Mouse (Mus musculus) midbrain, embryonic 15.5 days (tissue): ENCODE results near the gene Arpc1a. TPM values are rescaled to one million over a fixed set of nuclear protein-coding genes. Genes with fewer than 3 reads are reported as not detected.
"Not testable (repeated sequence)": the region's sequence is repeated elsewhere in the genome, so short reads cannot be mapped to it uniquely, and the experiment has no call there.

Source experiments
- ATAC-seq: fragments of 200-750 bp; cut with Nextera tagmentation; replicated peaks from 2 replicates; pipeline ENCODE4 v1.8.0; 2017; ENCODE audit warnings: moderate TSS enrichment
- H3K27ac ChIP-seq: fragments of 300-500 bp; sonication (generic); 2 replicates; pipeline ENCODE4 v1.5.1; 2015; ENCODE audit warnings: mild to moderate bottlenecking, inconsistent platforms
- H3K27me3 ChIP-seq: fragments of 300-500 bp; sonication (generic); replicated peaks from 2 replicates; pipeline ENCODE4 v1.6.1; 2015; ENCODE audit warnings: inconsistent platforms
- H3K36me3 ChIP-seq: fragments of 300-500 bp; sonication (generic); replicated peaks from 2 replicates; pipeline ENCODE4 v1.6.1; 2015; ENCODE audit warnings: inconsistent platforms
- H3K4me1 ChIP-seq: fragments of 300-500 bp; sonication (generic); 2 replicates; pipeline ENCODE4 v1.6.1; 2015; ENCODE audit warnings: inconsistent platforms
- H3K4me2 ChIP-seq: fragments of 300-500 bp; sonication (generic); 2 replicates; pipeline ENCODE4 v1.6.1; 2015; ENCODE audit warnings: inconsistent platforms, mild to moderate bottlenecking, moderate library complexity
- H3K4me3 ChIP-seq: fragments of 300-500 bp; sonication (generic); 2 replicates; pipeline ENCODE4 v1.5.1; 2015; ENCODE audit warnings: mild to moderate bottlenecking, inconsistent platforms
- H3K9ac ChIP-seq: fragments of 300-500 bp; sonication (generic); 2 replicates; pipeline ENCODE4 v1.6.1; 2015; ENCODE audit warnings: mild to moderate bottlenecking, inconsistent platforms
- H3K9me3 ChIP-seq: fragments of 300-500 bp; sonication (generic); 2 replicates; pipeline ENCODE4 v1.6.1; 2016; ENCODE audit warnings: inconsistent platforms
- WGBS: fragments of 180-500 bp; shearing (Covaris S2); methylation state at CpG from one replicate; pipeline ENCODE4 v1.1.7; 2015; ENCODE audit warnings: mixed read lengths; 5-methylcytosine and 5-hydroxymethylcytosine counted together
- polyA plus RNA-seq: library from polyadenylated mRNA; unstranded; fragments of >200 nt; fragmentation: Nextera tagmentation; extraction: Ambion mirVana; gene quantifications from 2 replicates; pipeline ENCODE4 v1.2.1, GENCODE M21; 2015

Arpc1a gene
- polyA plus RNA-seq: 251 and 263 TPM in 2 replicates

- peak within 1 kb of the TSS; percentile 96 for H3K4me3 ChIP-seq
- peak within 1 kb of the TSS; percentile 89 for H3K27ac ChIP-seq
- H3K9me3 ChIP-seq: no peaks in the 10 kb centered on the region
- peak within 1 kb of the TSS; percentile 81 for H3K4me2 ChIP-seq
- no peaks in the 10 kb centered on the region for H3K27me3 ChIP-seq
- ATAC-seq: peak; percentile 97
- H3K9ac ChIP-seq: peak within 1 kb of the TSS; percentile 96
- H3K36me3 ChIP-seq: no peaks in the 10 kb centered on the region
- H3K4me1 ChIP-seq: peaks cover 16% of the 10 kb centered on the region
- WGBS: 1% methylated on average over 54 of the region's 54 CpGs
Measured at GRCm38 (mm10) chr5:145083632-145084451, at the start of gene Arpc1a, which contains the start of gene Kpna7. Arpc1a (plus strand) TSS chr5:145083830. Kpna7 (minus strand) TSS chr5:145084030.

DNA sequence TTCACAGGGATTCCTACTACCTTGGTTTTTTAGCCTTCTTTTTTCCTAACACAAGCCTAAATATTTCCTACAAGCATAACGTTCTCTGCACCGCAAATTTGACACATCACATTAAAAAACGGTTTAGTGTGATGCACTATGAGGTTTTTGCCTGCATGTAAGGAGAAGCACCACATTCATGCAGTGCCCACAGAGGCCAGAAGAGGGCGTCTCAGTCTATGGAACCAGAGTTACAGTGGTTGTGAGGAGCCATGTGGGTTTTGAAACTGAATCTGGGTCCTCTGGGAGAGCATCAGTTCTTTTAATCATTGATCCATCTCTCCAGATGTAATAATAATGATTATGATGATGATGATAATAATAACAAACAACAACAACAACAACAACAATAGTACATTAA is 42.0 kb upstream of the Arpc1a start:
- H3K4me2 ChIP-seq: no peak overlapping the region
- H3K9me3 ChIP-seq: no peaks in the 10 kb centered on the region
- no peak overlapping the region for H3K4me3 ChIP-seq
- no peak for ATAC-seq
- no peaks in the 10 kb centered on the region for H3K27me3 ChIP-seq
- no peaks in the 10 kb centered on the region for H3K36me3 ChIP-seq
- no peak overlapping the region for H3K27ac ChIP-seq
- no peaks in the 10 kb centered on the region for H3K4me1 ChIP-seq
- H3K9ac ChIP-seq: no peak overlapping the region
- WGBS: 49% methylated on average over 4 of the region's 4 CpGs

GRCm38 (mm10) chr5:145042690-145043089 is 40.9 kb upstream of the Arpc1a start, which contains the start of gene 1700018F24Rik:
1700018F24Rik (plus strand) TSS chr5:145042990.
- H3K4me3 ChIP-seq, H3K9ac ChIP-seq, H3K27ac ChIP-seq, H3K4me1 ChIP-seq, H3K36me3 ChIP-seq, H3K4me2 ChIP-seq, H3K9me3 ChIP-seq, H3K27me3 ChIP-seq, ATAC-seq: not testable (repeated sequence)
- 83% methylated on average over 3 of the region's 3 CpGs for WGBS

DNA sequence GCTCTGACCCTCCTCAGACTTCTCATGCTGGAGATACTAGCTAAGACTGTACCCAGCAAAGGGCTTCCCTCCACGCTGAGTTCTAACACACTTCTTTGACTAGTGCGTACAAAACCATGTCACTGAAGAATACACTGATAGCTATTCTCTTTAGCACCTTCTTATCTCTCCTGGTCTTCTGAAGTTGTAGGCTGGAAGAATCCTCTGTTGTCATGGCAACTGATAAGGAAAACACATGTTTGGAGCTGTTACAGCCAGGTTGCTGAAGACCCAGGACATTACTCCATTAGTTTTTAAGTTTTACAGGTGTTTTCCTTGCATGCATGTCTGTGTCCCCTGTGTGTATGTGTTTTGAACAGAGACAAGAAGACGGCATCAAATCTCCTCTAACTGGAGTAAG is 29.4 kb upstream of the Arpc1a start:
- H3K27me3 ChIP-seq, H3K4me2 ChIP-seq, H3K4me3 ChIP-seq, H3K9ac ChIP-seq, ATAC-seq, H3K36me3 ChIP-seq, H3K9me3 ChIP-seq, H3K4me1 ChIP-seq, H3K27ac ChIP-seq: not testable (repeated sequence)
- WGBS: 84% methylated on average over 3 of the region's 3 CpGs

- H3K27me3 ChIP-seq: no peaks in the 10 kb centered on the region
- no peak overlapping the region for H3K4me3 ChIP-seq
- H3K4me2 ChIP-seq: no peak overlapping the region
- no peaks in the 10 kb centered on the region for H3K9me3 ChIP-seq
- H3K4me1 ChIP-seq: no peaks in the 10 kb centered on the region
- no peak for ATAC-seq
- H3K27ac ChIP-seq: no peak overlapping the region
- 58% methylated on average over 8 of the region's 8 CpGs for WGBS
- no peaks in the 10 kb centered on the region for H3K36me3 ChIP-seq
- no peak overlapping the region for H3K9ac ChIP-seq
Measured at GRCm38 (mm10) chr5:145057907-145058306, 25.7 kb upstream of the Arpc1a start.

- Histone ChIP-seq H3K9ac (no peak overlapping the region), H3K4me1 (no peaks in the 10 kb centered on the region), H3K9me3 (no peaks in the 10 kb centered on the region), H3K4me3 (no peak overlapping the region), H3K36me3 (no peaks in the 10 kb centered on the region), H3K27ac (no peak overlapping the region), H3K4me2 (no peak overlapping the region), H3K27me3 (no peaks in the 10 kb centered on the region)
- 89% methylated on average over 7 of the region's 7 CpGs for WGBS
- no peak for ATAC-seq
Measured at GRCm38 (mm10) chr5:145058722-145059121, 24.9 kb upstream of the Arpc1a start.

- Histone ChIP-seq H3K4me2 (no peak overlapping the region), H3K4me1 (no peaks in the 10 kb centered on the region), H3K9ac (no peak overlapping the region), H3K4me3 (no peak overlapping the region), H3K27ac (no peak overlapping the region), H3K27me3 (no peaks in the 10 kb centered on the region), H3K36me3 (no peaks in the 10 kb centered on the region), H3K9me3 (no peaks in the 10 kb centered on the region)
- 86% methylated on average over 2 of the region's 2 CpGs for WGBS
- ATAC-seq: no peak
Measured at GRCm38 (mm10) chr5:145059524-145059923, 24.1 kb upstream of the Arpc1a start.

DNA sequence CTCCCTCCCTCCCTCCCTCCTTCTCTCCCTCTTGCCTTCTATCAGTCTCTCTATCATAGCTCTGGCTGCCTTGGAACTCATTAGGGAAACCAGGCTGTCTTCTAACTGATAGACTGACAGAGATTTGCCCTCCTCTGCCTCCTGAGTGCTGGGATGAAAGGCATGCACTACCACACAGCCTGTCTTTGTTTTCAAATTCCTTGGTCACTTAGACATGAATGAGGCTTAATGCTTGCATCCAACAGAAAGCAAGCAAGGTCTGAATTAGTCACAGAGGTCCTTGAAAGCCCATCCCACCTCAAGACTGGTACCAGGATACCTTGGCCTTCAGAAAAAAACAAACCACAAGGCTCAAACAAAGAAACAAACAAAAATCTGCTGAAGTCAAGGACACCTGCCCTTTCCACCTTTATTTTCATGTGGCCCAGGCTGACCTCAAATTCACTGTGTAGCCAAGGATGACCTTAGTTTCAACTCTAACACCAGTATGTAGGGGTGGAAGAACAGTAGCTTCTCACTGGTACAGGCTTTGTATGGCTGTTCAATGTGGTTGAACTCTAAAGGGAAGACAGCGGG is 18.8 kb upstream of the Arpc1a start:
- Histone ChIP-seq H3K9me3 (no peaks in the 10 kb centered on the region), H3K27ac (no peak overlapping the region), H3K4me1 (no peaks in the 10 kb centered on the region), H3K27me3 (no peaks in the 10 kb centered on the region), H3K36me3 (no peaks in the 10 kb centered on the region), H3K9ac (no peak overlapping the region), H3K4me3 (no peak overlapping the region), H3K4me2 (no peak overlapping the region)
- WGBS: 88% methylated on average over 1 of the region's 1 CpGs
- no peak for ATAC-seq

GRCm38 (mm10) chr5:145068863-145069262 is 14.8 kb upstream of the Arpc1a start:
- Histone ChIP-seq H3K4me3 (no peak overlapping the region), H3K27me3 (no peaks in the 10 kb centered on the region), H3K36me3 (no peaks in the 10 kb centered on the region), H3K4me2 (no peak overlapping the region), H3K9ac (no peak overlapping the region), H3K27ac (no peak overlapping the region), H3K9me3 (no peaks in the 10 kb centered on the region), H3K4me1 (no peaks in the 10 kb centered on the region)
- 56% methylated on average over 3 of the region's 3 CpGs for WGBS
- ATAC-seq: no peak

- no peaks in the 10 kb centered on the region for H3K36me3 ChIP-seq
- ATAC-seq: peak; percentile 45; the same call in 1 of the 2 replicates
- no peak overlapping the region for H3K27ac ChIP-seq
- H3K9ac ChIP-seq: no peak overlapping the region
- H3K9me3 ChIP-seq: no peaks in the 10 kb centered on the region
- H3K27me3 ChIP-seq: no peaks in the 10 kb centered on the region
- no peak overlapping the region for H3K4me2 ChIP-seq
- H3K4me1 ChIP-seq: no peaks in the 10 kb centered on the region
- no peak overlapping the region for H3K4me3 ChIP-seq
- 2% methylated on average over 5 of the region's 5 CpGs for WGBS
Measured at GRCm38 (mm10) chr5:145069707-145070106, 13.9 kb upstream of the Arpc1a start.

DNA sequence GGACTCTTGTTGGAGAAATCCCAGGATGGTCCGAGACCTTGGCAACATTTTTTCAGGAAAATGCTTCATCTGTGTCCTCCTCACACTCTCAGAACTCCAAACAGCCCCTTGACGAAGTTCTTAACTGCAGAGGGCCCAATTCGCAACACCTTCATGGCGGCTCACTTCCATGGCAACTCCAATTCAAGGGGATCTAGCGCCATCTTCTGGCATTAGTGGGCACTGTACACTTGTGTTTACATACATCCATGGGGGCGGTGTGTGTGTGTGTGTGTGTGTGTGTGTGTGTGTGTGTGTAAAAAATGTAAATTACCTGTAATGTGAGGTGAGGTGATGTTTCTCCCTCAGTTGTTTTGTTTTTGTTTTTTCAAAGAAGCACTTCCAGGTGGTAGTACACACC is 12.3 kb upstream of the Arpc1a start:
- H3K4me2 ChIP-seq: no peak overlapping the region
- H3K9me3 ChIP-seq: no peaks in the 10 kb centered on the region
- no peaks in the 10 kb centered on the region for H3K4me1 ChIP-seq
- H3K9ac ChIP-seq: no peak overlapping the region
- no peak overlapping the region for H3K27ac ChIP-seq
- no peaks in the 10 kb centered on the region for H3K36me3 ChIP-seq
- no peak overlapping the region for H3K4me3 ChIP-seq
- ATAC-seq: no peak
- 52% methylated on average over 6 of the region's 6 CpGs for WGBS
- no peaks in the 10 kb centered on the region for H3K27me3 ChIP-seq

GRCm38 (mm10) chr5:145075081-145075480 is 8.5 kb upstream of the Arpc1a start:
- H3K27ac ChIP-seq: no peak overlapping the region
- H3K9me3 ChIP-seq: no peaks in the 10 kb centered on the region
- ATAC-seq: no peak
- 59% methylated on average over 3 of the region's 3 CpGs for WGBS
- H3K9ac ChIP-seq: no peak overlapping the region
- no peaks in the 10 kb centered on the region for H3K36me3 ChIP-seq
- H3K4me3 ChIP-seq: no peak overlapping the region
- H3K4me1 ChIP-seq: no peaks in the 10 kb centered on the region
- no peaks in the 10 kb centered on the region for H3K27me3 ChIP-seq
- H3K4me2 ChIP-seq: no peak overlapping the region
